Mouse (Mus musculus): Measurements from ENCODE around the gene Sesn2. TPM values are rescaled to one million over a fixed set of nuclear protein-coding genes. Genes with fewer than 3 reads are reported as not detected.

Gene Sesn2
- polyA plus RNA-seq, 1 experiment: 58.4 TPM

- TF ChIP-seq POLR2A (IDR thresholded peaks at IDR 0.05; ENCODE audit: low read depth, low read length) (no peak), CTCF (IDR thresholded peaks at IDR 0.05; ENCODE audit: borderline replicate concordance, insufficient read depth, low read length) (no peak)
- Histone ChIP-seq H3K27ac (ENCODE audit: insufficient read depth, low read length) (0 out of 2 replicates have a peak overlapping the region, but pooled peaks have one; percentile 38), H3K4me1 (ENCODE audit: control insufficient read depth, insufficient read depth, low read length) (peaks cover 2% of the 10 kb centered on the region; the same call in 1 of the 2 replicates), H3K4me3 (ENCODE audit: insufficient read depth, low read length) (peak overlapping the region; percentile 74)
Observed at GRCm38 (mm10) chr4:132464255-132464613, 46.1 kb downstream of the Sesn2 start.

- H3K27ac ChIP-seq (ENCODE audit: insufficient read depth, low read length): peak within 1 kb of the TSS; percentile 50
- peaks cover 2% of the 10 kb centered on the region; the same call in 1 of the 2 replicates for H3K4me1 ChIP-seq (ENCODE audit: control insufficient read depth, insufficient read depth, low read length)
- TF ChIP-seq POLR2A (IDR thresholded peaks at IDR 0.05; ENCODE audit: low read depth, low read length): peak; percentile 69
- no peak for TF ChIP-seq CTCF (IDR thresholded peaks at IDR 0.05; ENCODE audit: borderline replicate concordance, insufficient read depth, low read length)
- peak within 1 kb of the TSS; percentile 74 for H3K4me3 ChIP-seq (ENCODE audit: insufficient read depth, low read length)
Observed at GRCm38 (mm10) chr4:132463430-132464254, 46.7 kb downstream of the Sesn2 start, which contains the start of gene Med18. Gene Med18, minus strand, starts transcription at chr4:132463921.

GRCm38 (mm10) chr4:132462836-132463235, 47.5 kb downstream of the Sesn2 start:
- H3K4me1 ChIP-seq (ENCODE audit: control insufficient read depth, insufficient read depth, low read length): peaks cover 2% of the 10 kb centered on the region; the same call in 1 of the 2 replicates
- peak overlapping the region; percentile 74 for H3K4me3 ChIP-seq (ENCODE audit: insufficient read depth, low read length)
- H3K27ac ChIP-seq (ENCODE audit: insufficient read depth, low read length): 0 out of 2 replicates have a peak overlapping the region, but pooled peaks have one; percentile 50
- TF ChIP-seq CTCF (IDR thresholded peaks at IDR 0.05; ENCODE audit: borderline replicate concordance, insufficient read depth, low read length): no peak
- TF ChIP-seq POLR2A (IDR thresholded peaks at IDR 0.05; ENCODE audit: low read depth, low read length): no peak

GRCm38 (mm10) chr4:132460225-132460624, 50.1 kb downstream of the Sesn2 start:
- H3K27ac ChIP-seq (ENCODE audit: insufficient read depth, low read length): no peak overlapping the region
- H3K4me3 ChIP-seq (ENCODE audit: insufficient read depth, low read length): no peak overlapping the region
- TF ChIP-seq CTCF (IDR thresholded peaks at IDR 0.05; ENCODE audit: borderline replicate concordance, insufficient read depth, low read length) (no peak), POLR2A (IDR thresholded peaks at IDR 0.05; ENCODE audit: low read depth, low read length) (no peak)
- H3K4me1 ChIP-seq (ENCODE audit: control insufficient read depth, insufficient read depth, low read length): peaks cover 2% of the 10 kb centered on the region; the same call in 1 of the 2 replicates

GRCm38 (mm10) chr4:132455561-132455960, 54.7 kb downstream of the Sesn2 start:
- Histone ChIP-seq H3K4me3 (ENCODE audit: insufficient read depth, low read length) (no peak overlapping the region), H3K4me1 (ENCODE audit: control insufficient read depth, insufficient read depth, low read length) (no peaks in the 10 kb centered on the region), H3K27ac (ENCODE audit: insufficient read depth, low read length) (no peak overlapping the region)
- TF ChIP-seq CTCF (IDR thresholded peaks at IDR 0.05; ENCODE audit: borderline replicate concordance, insufficient read depth, low read length) (no peak), POLR2A (IDR thresholded peaks at IDR 0.05; ENCODE audit: low read depth, low read length) (no peak)

GRCm38 (mm10) chr4:132455146-132455545, 55.2 kb downstream of the Sesn2 start:
- H3K4me3 ChIP-seq (ENCODE audit: insufficient read depth, low read length): no peak overlapping the region
- H3K27ac ChIP-seq (ENCODE audit: insufficient read depth, low read length): no peak overlapping the region
- H3K4me1 ChIP-seq (ENCODE audit: control insufficient read depth, insufficient read depth, low read length): no peaks in the 10 kb centered on the region
- no peak for TF ChIP-seq CTCF (IDR thresholded peaks at IDR 0.05; ENCODE audit: borderline replicate concordance, insufficient read depth, low read length)

GRCm38 (mm10) chr4:132454216-132454615, 56.1 kb downstream of the Sesn2 start:
- Histone ChIP-seq H3K27ac (ENCODE audit: insufficient read depth, low read length) (no peak overlapping the region), H3K4me3 (ENCODE audit: insufficient read depth, low read length) (no peak overlapping the region), H3K4me1 (ENCODE audit: control insufficient read depth, insufficient read depth, low read length) (no peaks in the 10 kb centered on the region)
- TF ChIP-seq POLR2A (IDR thresholded peaks at IDR 0.05; ENCODE audit: low read depth, low read length): no peak

- no peak overlapping the region for H3K27ac ChIP-seq (ENCODE audit: insufficient read depth, low read length)
- no peak for TF ChIP-seq CTCF (IDR thresholded peaks at IDR 0.05; ENCODE audit: borderline replicate concordance, insufficient read depth, low read length)
- no peak for TF ChIP-seq POLR2A (IDR thresholded peaks at IDR 0.05; ENCODE audit: low read depth, low read length)
- H3K4me3 ChIP-seq (ENCODE audit: insufficient read depth, low read length): no peak overlapping the region
- no peaks in the 10 kb centered on the region for H3K4me1 ChIP-seq (ENCODE audit: control insufficient read depth, insufficient read depth, low read length)
Observed at GRCm38 (mm10) chr4:132449778-132450177, 60.5 kb downstream of the Sesn2 start.

- H3K4me1 ChIP-seq (ENCODE audit: control insufficient read depth, insufficient read depth, low read length): no peaks in the 10 kb centered on the region
- no peak for TF ChIP-seq POLR2A (IDR thresholded peaks at IDR 0.05; ENCODE audit: low read depth, low read length)
- no peak for TF ChIP-seq CTCF (IDR thresholded peaks at IDR 0.05; ENCODE audit: borderline replicate concordance, insufficient read depth, low read length)
- H3K4me3 ChIP-seq (ENCODE audit: insufficient read depth, low read length): no peak overlapping the region
- H3K27ac ChIP-seq (ENCODE audit: insufficient read depth, low read length): no peak overlapping the region
Observed at GRCm38 (mm10) chr4:132446105-132446504, 64.2 kb downstream of the Sesn2 start.

- H3K27ac ChIP-seq (ENCODE audit: insufficient read depth, low read length): no peak overlapping the region
- TF ChIP-seq POLR2A (IDR thresholded peaks at IDR 0.05; ENCODE audit: low read depth, low read length) (no peak), CTCF (IDR thresholded peaks at IDR 0.05; ENCODE audit: borderline replicate concordance, insufficient read depth, low read length) (no peak)
- H3K4me3 ChIP-seq (ENCODE audit: insufficient read depth, low read length): no peak overlapping the region
- no peaks in the 10 kb centered on the region for H3K4me1 ChIP-seq (ENCODE audit: control insufficient read depth, insufficient read depth, low read length)
Observed at GRCm38 (mm10) chr4:132444516-132444915, 65.8 kb downstream of the Sesn2 start.

Other genes with a start within 250 kb of the Sesn2 start
- gene Gmeb1, start 248.9 kb downstream of the Sesn2 start, polyA plus RNA-seq (2011; ENCODE audit: insufficient read length, low read depth, missing spikeins): 16.8 and 20.9 TPM in 2 replicates
- gene Taf12, start 236.1 kb downstream of the Sesn2 start, polyA plus RNA-seq (2011; ENCODE audit: insufficient read length, low read depth, missing spikeins): 36.5 and 38.3 TPM in 2 replicates
- gene Rab42, start 207.1 kb downstream of the Sesn2 start, polyA plus RNA-seq (2011; ENCODE audit: insufficient read length, low read depth, missing spikeins): 0.67 TPM in 1 of 2 replicates, not detected in the other
- gene Trnau1ap, start 181.0 kb downstream of the Sesn2 start, polyA plus RNA-seq (2011; ENCODE audit: insufficient read length, low read depth, missing spikeins): 29.6 and 33.5 TPM in 2 replicates
- gene Rcc1, start 156.9 kb downstream of the Sesn2 start, polyA plus RNA-seq (2011; ENCODE audit: insufficient read length, low read depth, missing spikeins): 33.6 and 34.4 TPM in 2 replicates
- 28.5 and 33.5 TPM in 2 replicates for gene Phactr4, start 88.0 kb downstream of the Sesn2 start, polyA plus RNA-seq (2011; ENCODE audit: insufficient read length, low read depth, missing spikeins)
- gene Med18, start 46.6 kb downstream of the Sesn2 start, polyA plus RNA-seq (2011; ENCODE audit: insufficient read length, low read depth, missing spikeins): 7.1 and 10.4 TPM in 2 replicates
- gene Atpif1, start 23.2 kb upstream of the Sesn2 start, polyA plus RNA-seq (2011; ENCODE audit: insufficient read length, low read depth, missing spikeins): 352 and 397 TPM in 2 replicates
- 146 and 149 TPM in 2 replicates for gene Dnajc8, start 25.0 kb upstream of the Sesn2 start, polyA plus RNA-seq (2011; ENCODE audit: insufficient read length, low read depth, missing spikeins)
- not detected in 2 replicates for gene Ptafr, start 53.6 kb upstream of the Sesn2 start, polyA plus RNA-seq (2011; ENCODE audit: insufficient read length, low read depth, missing spikeins)
- gene Eya3, start 128.5 kb upstream of the Sesn2 start, polyA plus RNA-seq (2011; ENCODE audit: insufficient read length, low read depth, missing spikeins): 51.6 and 55.7 TPM in 2 replicates
- 5.3 and 10.2 TPM in 2 replicates for gene Xkr8, start 222.0 kb upstream of the Sesn2 start, polyA plus RNA-seq (2011; ENCODE audit: insufficient read length, low read depth, missing spikeins)
- 2.7 and 2.9 TPM in 2 replicates for gene Smpdl3b, start 246.8 kb upstream of the Sesn2 start, polyA plus RNA-seq (2011; ENCODE audit: insufficient read length, low read depth, missing spikeins)

All from embryonic fibroblast, embryonic 13.5 days (primary cell).